Mouse (Mus musculus) thymus, adult 2 months (tissue): Measurements from ENCODE around the gene Itgb5.

ENCODE experiments used
- CTCF ChIP-seq: fragments of 200-500 bp; IDR thresholded peaks from 2 replicates; pipeline ENCODE4 v1.5.1; 2012; ENCODE audit warnings: mild to moderate bottlenecking, control low read depth, low read length, moderate library complexity, borderline replicate concordance; ENCODE audit not compliant: control insufficient read depth, poor library complexity, insufficient read depth; ENCODE audit errors: extremely low read depth
- POLR2A ChIP-seq: fragments of 200-500 bp; IDR thresholded peaks from 2 replicates; pipeline ENCODE4 v1.6.1; 2012; ENCODE audit warnings: mild to moderate bottlenecking, low read length, control low read depth, moderate library complexity; ENCODE audit not compliant: control insufficient read depth, poor library complexity, insufficient read depth; ENCODE audit errors: extremely low read depth

GRCm38 (mm10) chr16:33837191-33837590 is 7.7 kb downstream of the Itgb5 start:
- TF ChIP-seq CTCF (no peak), POLR2A (no peak)
